Comparison of ENCODE assay signal across 9 mouse cellular contexts in genomic region chr8:15270290-15270689, GRCm38 (mm10).
DNase-seq lines count a peak whose midpoint lies in the region; ATAC-seq and TF ChIP-seq lines count a peak whose summit lies in the region.
"Had no signal": no experiment of that assay in that cellular context is flagged by ENCODE, and none has a peak within 500 bp of the region (broad histone marks: within the 10 kb centered on the region; RNA-seq: fewer than 3 reads in every experiment).

No protein-coding gene starts in this region.

- TF ChIP-seq EP300 in heart, adult 2 months (IDR thresholded peaks at IDR 0.05; ENCODE audit: insufficient read depth, low read depth, low read length), result no peak

- no peaks in the 10 kb centered on the region for H3K27me3 ChIP-seq in heart, adult 2 months (ENCODE audit: control insufficient read depth, insufficient read depth, low read length)
- no peaks in the 10 kb centered on the region for H3K27me3 ChIP-seq in hindbrain, embryonic 16.5 days (replicated peaks; ENCODE audit: control insufficient read depth, insufficient read depth, low read length)
- no peaks in the 10 kb centered on the region for H3K27me3 ChIP-seq in midbrain, postnatal 0 days (ENCODE audit: insufficient read depth, low read length)
- H3K27me3 ChIP-seq: liver, embryonic 13.5 days had no signal

- no peak for TF ChIP-seq POLR2A in heart, adult 2 months (IDR thresholded peaks at IDR 0.05; ENCODE audit: insufficient read depth, low read depth, low read length)

- no peaks in the 10 kb centered on the region for H3K79me2 ChIP-seq in heart, adult 2 months (replicated peaks; ENCODE audit: control insufficient read depth, insufficient read depth, low read length)

- H3K4me2 ChIP-seq in hindbrain, embryonic 16.5 days (ENCODE audit: low read length), result no peak overlapping the region
- no peak overlapping the region for H3K4me2 ChIP-seq in midbrain, postnatal 0 days (ENCODE audit: low read depth, low read length, poor library complexity, severe bottlenecking)
- H3K4me2 ChIP-seq: liver, embryonic 13.5 days had no signal

- H3K9ac ChIP-seq in heart, adult 2 months (ENCODE audit: low read depth, low read length), result no peak overlapping the region
- no peak overlapping the region for H3K9ac ChIP-seq in hindbrain, embryonic 16.5 days (ENCODE audit: low read depth, low read length)
- H3K9ac ChIP-seq in midbrain, postnatal 0 days (replicated peaks; ENCODE audit: low read length, poor library complexity, severe bottlenecking), result no peak overlapping the region
- H3K9ac ChIP-seq: liver, embryonic 13.5 days had no signal

- no peak overlapping the region for H3K27ac ChIP-seq in heart, adult 2 months
- H3K27ac ChIP-seq in hindbrain, embryonic 16.5 days (ENCODE audit: low read depth, low read length), result no peak overlapping the region
- H3K27ac ChIP-seq in midbrain, postnatal 0 days (ENCODE audit: low read depth, low read length), result no peak overlapping the region
- H3K27ac ChIP-seq: liver, embryonic 13.5 days had no signal

- DNase-seq in heart, adult 2 months, result peak; percentile 13 to 57
- no peak for DNase-seq in heart, adult 11 months
- peak; percentile 85 for DNase-seq in brain, adult 2 months (ENCODE audit: low read depth, low spot score)
- peak; percentile 5 for DNase-seq in fibroblast of lung, adult 2 months (ENCODE audit: low read depth)
- peak; percentile 85 to 94 for DNase-seq in left cerebral cortex, postnatal 14 days (ENCODE audit: low spot score in 2 of 2)
- peak; percentile 90 for DNase-seq in midbrain, postnatal 0 days (ENCODE audit: low spot score)
- DNase-seq in thymus, postnatal 4 days, result peak; percentile 75
- DNase-seq: liver, embryonic 13.5 days had no signal

- no peaks in the 10 kb centered on the region for H3K36me3 ChIP-seq in heart, adult 2 months (ENCODE audit: control insufficient read depth, insufficient read depth, low read length)
- no peaks in the 10 kb centered on the region for H3K36me3 ChIP-seq in hindbrain, embryonic 16.5 days (ENCODE audit: control insufficient read depth, insufficient read depth, low read length)
- H3K36me3 ChIP-seq in midbrain, postnatal 0 days (ENCODE audit: insufficient read depth, low read length), result no peaks in the 10 kb centered on the region
- H3K36me3 ChIP-seq: liver, embryonic 13.5 days had no signal

- ATAC-seq in hindbrain, embryonic 16.5 days, result 0 out of 2 replicates have a peak, but pooled peaks have one; percentile 11
- ATAC-seq in midbrain, postnatal 0 days (ENCODE audit: low FRiP score), result no peak

- WGBS in heart, adult 2 months, result 7% methylated on average over 5 of the region's 5 CpGs
- 8% methylated on average over 5 of the region's 5 CpGs for WGBS in hindbrain, embryonic 16.5 days
- 11% methylated on average over 5 of the region's 5 CpGs for WGBS in midbrain, postnatal 0 days

- H3K4me1 ChIP-seq in heart, adult 2 months (ENCODE audit: control insufficient read depth, insufficient read depth, low read length), result no peaks in the 10 kb centered on the region
- peaks cover 5% of the 10 kb centered on the region; the same call in 1 of the 2 replicates for H3K4me1 ChIP-seq in hindbrain, embryonic 16.5 days (ENCODE audit: control insufficient read depth, insufficient read depth, low read depth, low read length)
- H3K4me1 ChIP-seq in midbrain, postnatal 0 days (ENCODE audit: insufficient read depth, low read length), result no peaks in the 10 kb centered on the region
- H3K4me1 ChIP-seq: liver, embryonic 13.5 days had no signal

- H3K9me3 ChIP-seq in hindbrain, embryonic 16.5 days (ENCODE audit: control insufficient read depth, low read length), result peaks cover 2% of the 10 kb centered on the region; the same call in 1 of the 2 replicates
- H3K9me3 ChIP-seq in midbrain, postnatal 0 days (ENCODE audit: low read length), result no peaks in the 10 kb centered on the region
- H3K9me3 ChIP-seq: liver, embryonic 13.5 days had no signal

- intact Hi-C loops in heart, adult 2 months (cut with DNase I), result loop anchor here (2.0 kb wide), 1 partner anchor 459 kb away; no protein-coding TSS in a partner anchor
- intact Hi-C loops in left cerebral cortex, postnatal 14 days (cut with DNase I), result loop anchor here (5.0 to 10.0 kb wide), 2 partner anchors 215 to 457 kb away; no protein-coding TSS in a partner anchor

- no peak overlapping the region for H3K4me3 ChIP-seq in heart, adult 2 months
- H3K4me3 ChIP-seq in hindbrain, embryonic 16.5 days (ENCODE audit: low read length), result no peak overlapping the region
- H3K4me3 ChIP-seq in midbrain, postnatal 0 days (ENCODE audit: low read depth, low read length), result no peak overlapping the region
- H3K4me3 ChIP-seq: liver, embryonic 13.5 days had no signal

- TF ChIP-seq CTCF in heart, adult 2 months (IDR thresholded peaks at IDR 0.05), result peak; percentile 86
- peak; percentile 90 for TF ChIP-seq CTCF in midbrain, postnatal 0 days (IDR thresholded peaks at IDR 0.05)
